Mouse (Mus musculus) ES-E14 (cell line): ENCODE data around the gene Eif2ak4. TPM values are rescaled to one million over a fixed set of nuclear protein-coding genes. Genes with fewer than 3 reads are reported as not detected.

Source experiments
- DNase-seq: peaks from one replicate; pipeline ENCODE4 v3.0.0-alpha.2; 2013; ENCODE audit warnings: low read depth, low spot score
- H3K27ac ChIP-seq: 2 replicates; pipeline ENCODE4 v1.5.1; 2012; ENCODE audit warnings: low read depth, mild to moderate bottlenecking, low read length, moderate library complexity, mixed read lengths; ENCODE audit not compliant: poor library complexity, insufficient read depth, severe bottlenecking
- H3K36me3 ChIP-seq: 2 replicates; pipeline ENCODE4 v1.6.1; 2012; ENCODE audit warnings: mild to moderate bottlenecking, low read length, moderate library complexity, mixed read lengths; ENCODE audit not compliant: control insufficient read depth, poor library complexity, insufficient read depth, severe bottlenecking
- H3K4me1 ChIP-seq, 2 experiments: fragments of 150-350 bp in 1 of 2; sonication (generic) in 1 of 2; 2 replicates each; pipeline ENCODE4 v1.6.1; 2012; ENCODE audit warnings: low read length in 2 of 2, mild to moderate bottlenecking in 1 of 2, mixed read lengths in 1 of 2; ENCODE audit not compliant: control insufficient read depth in 2 of 2, insufficient read depth in 2 of 2, poor library complexity in 1 of 2
- H3K4me3 ChIP-seq, 2 experiments: fragments of 150-350 bp in 1 of 2; sonication (generic) in 1 of 2; 2 replicates each; pipeline ENCODE4 v1.5.1; 2012; ENCODE audit warnings: low read length in 2 of 2, low read depth in 1 of 2, mild to moderate bottlenecking in 1 of 2, mixed read lengths in 1 of 2; ENCODE audit not compliant: insufficient read depth in 1 of 2, poor library complexity in 1 of 2, severe bottlenecking in 1 of 2
- H3K9ac ChIP-seq: 2 replicates; pipeline ENCODE4 v1.6.1; 2012; ENCODE audit warnings: low read depth, mild to moderate bottlenecking, low read length, mixed read lengths; ENCODE audit not compliant: poor library complexity, insufficient read depth, severe bottlenecking
- H3K9me3 ChIP-seq: fragments of 150-350 bp; sonication (generic); 2 replicates; pipeline ENCODE4 v1.6.1; 2012; ENCODE audit warnings: low read depth, mild to moderate bottlenecking, low read length; ENCODE audit not compliant: control insufficient read depth, insufficient read depth
- CHD2 ChIP-seq: IDR thresholded peaks from 2 replicates; pipeline ENCODE4 v1.6.1; 2014; ENCODE audit warnings: mild to moderate bottlenecking, low read depth, low read length, inconsistent platforms
- HCFC1 ChIP-seq: IDR thresholded peaks from 2 replicates; pipeline ENCODE4 v1.6.1; 2012; ENCODE audit warnings: low read length, inconsistent platforms, borderline replicate concordance; ENCODE audit not compliant: insufficient read depth
- MAFK ChIP-seq: IDR thresholded peaks from 2 replicates; pipeline ENCODE4 v1.6.1; 2014; ENCODE audit warnings: mild to moderate bottlenecking, low read depth, low read length, inconsistent platforms; ENCODE audit not compliant: insufficient read depth
- ZC3H11A ChIP-seq: IDR thresholded peaks from 2 replicates; pipeline ENCODE4 v1.6.1; 2012; ENCODE audit warnings: low read depth, mild to moderate bottlenecking, inconsistent platforms, low read length, borderline replicate concordance
- ZNF384 ChIP-seq: IDR thresholded peaks from 2 replicates; pipeline ENCODE4 v1.6.1; 2012; ENCODE audit warnings: low read depth, low read length, inconsistent platforms
- in situ Hi-C, 2 experiments: fragments of 600-800 bp; cut with MboI; formaldehyde crosslinking; loops; one replicate each; pipeline ENCODE4 v1.15.1; 2025; ENCODE audit warnings: low sequenced_read_pairs in 2 of 2, inconsistent platforms in 1 of 2; ENCODE audit not compliant: unreplicated experiment in 2 of 2
- total RNA-seq: library from RNA; depleted of rRNA; stranded (reverse); fragments of 300-350 nt; gene quantifications from 2 replicates; pipeline ENCODE4 v1.2.3, GENCODE M21; 2012

The Eif2ak4 gene
- total RNA-seq, 1 experiment = 8.1 TPM

- in situ Hi-C loops = no loop called here
- H3K9me3 ChIP-seq = no peaks in the 10 kb centered on the region
These were observed 18.4 kb downstream of the Eif2ak4 start for GRCm38 (mm10) chr2:118406811-118407210.

DNA sequence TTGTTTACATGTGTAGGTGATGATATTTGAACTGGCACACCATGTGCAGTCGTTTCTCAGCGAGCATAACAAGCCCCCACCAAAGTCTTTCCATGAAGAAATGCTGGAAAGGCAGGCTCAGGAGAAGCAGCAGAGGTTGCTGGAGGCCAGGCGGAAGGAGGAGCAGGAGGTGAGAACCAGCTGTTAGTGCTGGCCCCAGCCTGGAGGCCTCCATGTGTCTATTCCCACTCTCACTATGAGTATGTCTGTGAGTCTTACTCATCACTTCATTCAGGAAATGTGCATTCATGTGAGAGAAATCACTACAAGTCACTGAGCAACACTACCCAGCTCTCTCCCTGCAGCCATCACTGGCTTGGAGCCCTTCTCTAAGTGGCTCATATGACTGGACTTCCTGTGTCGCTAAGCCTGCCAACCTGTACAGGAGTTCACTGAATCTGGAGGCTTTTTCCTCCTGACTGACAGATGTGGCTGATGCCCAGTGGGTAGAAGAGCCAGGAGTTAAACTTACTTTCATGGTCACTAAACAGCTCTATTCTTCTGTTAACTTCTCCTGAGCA lies 20.0 kb downstream of the Eif2ak4 start:
- TF ChIP-seq ZC3H11A = no peak
- TF ChIP-seq MAFK = no peak
- no peak for TF ChIP-seq ZNF384
- TF ChIP-seq CHD2 = no peak
- TF ChIP-seq HCFC1 = no peak
- Histone ChIP-seq H3K36me3 (peaks cover 4% of the 10 kb centered on the region; the same call in 1 of the 2 replicates), H3K4me1 (no peaks in the 10 kb centered on the region), H3K4me3 (no peak overlapping the region), H3K9ac (no peak overlapping the region), H3K27ac (no peak overlapping the region), H3K9me3 (no peaks in the 10 kb centered on the region)
- in situ Hi-C loops = no loop called here
- DNase-seq = no peak

More at GRCm38 (mm10) chr2:118406811-118407210, 18.4 kb downstream of the Eif2ak4 start:
- DNase-seq = no peak
- no peak overlapping the region for H3K27ac ChIP-seq
- no peak for TF ChIP-seq ZC3H11A
- no peak for TF ChIP-seq HCFC1
- no peak for TF ChIP-seq MAFK
- no peak for TF ChIP-seq ZNF384
- no peak for TF ChIP-seq CHD2
- H3K4me3 ChIP-seq = no peak overlapping the region
- no peaks in the 10 kb centered on the region for H3K4me1 ChIP-seq
- no peak overlapping the region for H3K9ac ChIP-seq
- H3K36me3 ChIP-seq = no peaks in the 10 kb centered on the region

- Histone ChIP-seq H3K27ac (no peak overlapping the region), H3K36me3 (peaks cover 4% of the 10 kb centered on the region; the same call in 1 of the 2 replicates), H3K9ac (no peak overlapping the region), H3K9me3 (no peaks in the 10 kb centered on the region), H3K4me1 (no peaks in the 10 kb centered on the region), H3K4me3 (no peak overlapping the region)
- no peak for DNase-seq
- no peak for TF ChIP-seq ZC3H11A
- TF ChIP-seq ZNF384 = no peak
- no peak for TF ChIP-seq MAFK
- TF ChIP-seq HCFC1 = no peak
- TF ChIP-seq CHD2 = no peak
- in situ Hi-C loops = no loop called here
These were observed 24.4 kb downstream of the Eif2ak4 start for GRCm38 (mm10) chr2:118412821-118413220.

DNA sequence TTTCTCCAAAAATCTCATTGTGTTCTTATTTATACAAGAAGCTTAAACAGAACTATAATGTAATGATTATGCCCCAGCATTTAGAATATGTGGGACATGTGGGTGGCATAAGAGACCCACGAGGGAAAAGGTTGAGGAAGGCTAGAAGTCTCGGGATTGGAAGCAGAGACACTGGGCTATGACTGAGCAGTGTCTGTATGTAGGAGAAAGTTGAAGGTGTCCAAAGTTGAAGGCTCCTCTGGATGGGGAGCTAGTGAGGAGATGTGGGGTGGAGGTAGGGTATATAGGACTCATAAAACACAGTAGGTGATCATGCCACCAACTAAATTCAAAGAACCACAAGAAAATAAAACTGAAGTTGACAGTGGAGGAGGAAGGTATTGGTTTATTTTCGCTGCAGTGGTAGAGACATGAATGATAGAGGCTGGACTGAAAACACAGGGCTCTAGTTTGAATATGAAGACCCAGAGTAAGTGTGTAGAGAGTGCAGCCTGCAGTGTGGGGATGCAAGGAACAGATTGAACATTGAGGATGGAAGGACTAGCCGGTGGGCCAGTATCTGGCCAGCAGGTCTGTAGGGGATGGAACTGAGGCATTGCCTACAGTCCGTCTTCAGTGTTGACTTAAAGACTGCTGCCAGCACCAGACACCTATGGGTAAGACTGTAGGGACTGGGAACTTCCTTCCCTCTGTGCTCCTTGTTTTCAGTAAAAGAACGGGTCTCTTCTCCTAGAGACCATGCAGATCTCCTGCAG lies 27.4 kb downstream of the Eif2ak4 start:
- Histone ChIP-seq H3K27ac (no peak overlapping the region), H3K4me3 (no peak overlapping the region), H3K9ac (no peak overlapping the region), H3K9me3 (no peaks in the 10 kb centered on the region), H3K36me3 (peaks cover 4% of the 10 kb centered on the region; the same call in 1 of the 2 replicates), H3K4me1 (no peaks in the 10 kb centered on the region)
- TF ChIP-seq ZNF384 (no peak), ZC3H11A (no peak), MAFK (no peak), HCFC1 (no peak), CHD2 (no peak)
- in situ Hi-C loops = no loop called here
- DNase-seq = no peak
